Mouse (Mus musculus): ENCODE results near the gene Podnl1. TPM values are rescaled to one million over a fixed set of nuclear protein-coding genes. Genes with fewer than 3 reads are reported as not detected.

Gene Podnl1
- total RNA-seq, 2 experiments from 2014 or later, result not detected

GRCm38 (mm10) chr8:84178592-84178991, 52.8 kb downstream of the Podnl1 start:
- no peak for DNase-seq (ENCODE audit: low spot score in 2 of 2)
- intact Hi-C loops (cut with DNase I), result no loop called here

GRCm38 (mm10) chr8:84179946-84180345, 54.2 kb downstream of the Podnl1 start:
- intact Hi-C loops (cut with DNase I), result loop anchor here (10.0 kb wide), 1 partner anchor 175 kb away; no protein-coding TSS in a partner anchor

GRCm38 (mm10) chr8:84180530-84181190, 54.9 kb downstream of the Podnl1 start:
- peak in 1 of 2 experiments; percentile 30 for DNase-seq (ENCODE audit: low spot score in 2 of 2)
- intact Hi-C loops (cut with DNase I), result loop anchor here (10.0 kb wide), 1 partner anchor 174 kb away; no protein-coding TSS in a partner anchor

More at GRCm38 (mm10) chr8:84179946-84180345, 54.2 kb downstream of the Podnl1 start:
- DNase-seq (ENCODE audit: low spot score in 2 of 2), result no peak

Small RNA genes within 50 kb of the gene (microRNA-seq; reads per million reads assigned to microRNA genes)
- gene Gm25110 (0 reads per million in 2 experiments), gene Mir181c (2,893 to 3,569 reads per million in 2 experiments), gene Mir181d (4,603 to 5,183 reads per million in 2 experiments), gene Mir709 (0 reads per million in 2 experiments)

Other genes with a start within 250 kb of the Podnl1 start
- gene Adgrl1, start 225.9 kb upstream of the Podnl1 start, total RNA-seq (2021), result 100 to 1,000 TPM; 457 to 482 TPM
- under 1 TPM; 0.19 to 0.20 TPM for gene Gm10644, start 170.8 kb upstream of the Podnl1 start, total RNA-seq (2021)
- under 1 TPM; 0.72 to 0.79 TPM for gene Asf1b, start 170.5 kb upstream of the Podnl1 start, total RNA-seq (2021)
- 100 to 1,000 TPM; 268 to 280 TPM for gene Prkaca, start 153.0 kb upstream of the Podnl1 start, total RNA-seq (2021)
- gene Samd1, start 128.3 kb upstream of the Podnl1 start, total RNA-seq (2021), result 10 to 100 TPM; 51.3 to 52.0 TPM
- under 1 TPM; 0.40 to 0.57 TPM for gene 1700067K01Rik, start 124.5 kb upstream of the Podnl1 start, total RNA-seq (2021)
- gene 2210011C24Rik, start 113.8 kb upstream of the Podnl1 start, total RNA-seq (2021), result 1 to 10 TPM; 1.4 to 2.1 TPM
- 1 to 10 TPM; 3.5 to 3.8 TPM for gene Palm3, start 104.5 kb upstream of the Podnl1 start, total RNA-seq (2021)
- 1 to 10 TPM in 1 of 2 experiments, under 1 TPM in 1; 0.63 to 1.4 TPM for gene Il27ra, start 83.4 kb upstream of the Podnl1 start, total RNA-seq (2021)
- not detected for gene Rln3, start 81.0 kb upstream of the Podnl1 start, total RNA-seq (2021)
- gene Gm10643, start 60.9 kb upstream of the Podnl1 start, total RNA-seq (2021), result 1 to 10 TPM; 3.9 to 4.0 TPM
- 10 to 100 TPM; 18.5 to 21.1 TPM for gene Rfx1, start 59.2 kb upstream of the Podnl1 start, total RNA-seq (2021)
- gene Dcaf15, start 21.2 kb upstream of the Podnl1 start, total RNA-seq (2021), result 10 to 100 TPM; 21.2 to 21.5 TPM
- gene Cc2d1a, start 21.9 kb downstream of the Podnl1 start, total RNA-seq (2021), result 10 to 100 TPM; 56.4 to 58.3 TPM
- 1 to 10 TPM; 1.5 to 3.5 TPM for gene 4930432K21Rik, start 22.0 kb downstream of the Podnl1 start, total RNA-seq (2021)
- 1 to 10 TPM; 2.7 to 4.6 TPM for gene Nanos3, start 59.2 kb downstream of the Podnl1 start, total RNA-seq (2021)
- 10 to 100 TPM; 14.1 to 15.0 TPM for gene Zswim4, start 111.1 kb downstream of the Podnl1 start, total RNA-seq (2021)
- 100 to 1,000 TPM; 140 to 144 TPM for gene D8Ertd738e, start 123.7 kb downstream of the Podnl1 start, total RNA-seq (2021)
- gene Mri1, start 131.3 kb downstream of the Podnl1 start, total RNA-seq (2021), result 10 to 100 TPM; 18.4 to 21.8 TPM
- gene Ccdc130, start 144.4 kb downstream of the Podnl1 start, total RNA-seq (2021), result 10 to 100 TPM; 24.6 to 26.0 TPM

Measured in left cerebral cortex, postnatal 14 days (tissue).